Mouse (Mus musculus) hindbrain, embryonic 11.5 days (tissue): ENCODE data around the gene Myt1l. TPM values are rescaled to one million over a fixed set of nuclear protein-coding genes. Genes with fewer than 3 reads are reported as not detected.

Source experiments
- ATAC-seq: fragments of 200-750 bp; cut with Nextera tagmentation; 2 replicates; pipeline ENCODE4 v1.8.0; 2017; ENCODE audit warnings: mild to moderate bottlenecking, moderate TSS enrichment, moderate library complexity; ENCODE audit not compliant: low FRiP score
- DNase-seq: peaks from one replicate; pipeline ENCODE4 v3.0.0-alpha.2; 2015; ENCODE audit warnings: low spot score
- H3K27ac ChIP-seq: fragments of 300-500 bp; sonication (generic); 2 replicates; pipeline ENCODE4 v1.5.1; 2014; ENCODE audit warnings: mild to moderate bottlenecking, low read depth, low read length
- H3K27me3 ChIP-seq: fragments of 300-500 bp; sonication (generic); 2 replicates; pipeline ENCODE4 v1.6.1; 2014; ENCODE audit warnings: mild to moderate bottlenecking, low read length, moderate library complexity, mixed read lengths; ENCODE audit not compliant: control insufficient read depth, insufficient read depth
- H3K36me3 ChIP-seq: fragments of 300-500 bp; sonication (generic); 2 replicates; pipeline ENCODE4 v1.6.1; 2014; ENCODE audit warnings: mild to moderate bottlenecking, low read length, moderate library complexity, mixed read lengths; ENCODE audit not compliant: control insufficient read depth, insufficient read depth
- H3K4me1 ChIP-seq: fragments of 300-500 bp; sonication (generic); replicated peaks from 2 replicates; pipeline ENCODE4 v1.6.1; 2014; ENCODE audit warnings: low read length, mixed read lengths; ENCODE audit not compliant: control insufficient read depth, insufficient read depth
- H3K4me2 ChIP-seq: fragments of 300-500 bp; sonication (generic); replicated peaks from 2 replicates; pipeline ENCODE4 v1.6.1; 2014; ENCODE audit warnings: mild to moderate bottlenecking, low read depth, low read length
- H3K4me3 ChIP-seq: fragments of 300-500 bp; sonication (generic); 2 replicates; pipeline ENCODE4 v1.5.1; 2014; ENCODE audit warnings: low read depth, low read length
- H3K9ac ChIP-seq: fragments of 300-500 bp; sonication (generic); 2 replicates; pipeline ENCODE4 v1.6.1; 2014; ENCODE audit warnings: low read depth, low read length
- H3K9me3 ChIP-seq: fragments of 300-500 bp; sonication (generic); 2 replicates; pipeline ENCODE4 v1.6.1; 2016; ENCODE audit warnings: low read length; ENCODE audit not compliant: control insufficient read depth
- WGBS: fragments of 180-500 bp; shearing (Covaris S2); extraction: QIAGEN DNeasy Blood & Tissue Kit; methylation state at CpG from one replicate; pipeline ENCODE4 v1.1.7; 2014; 5-methylcytosine and 5-hydroxymethylcytosine counted together
- polyA plus RNA-seq: library from polyadenylated mRNA; unstranded; fragments of >200 nt; fragmentation: Nextera tagmentation; extraction: Ambion mirVana; gene quantifications from 2 replicates; pipeline ENCODE4 v1.2.1, GENCODE M21; 2014

Myt1l gene
- polyA plus RNA-seq, 1 experiment from 2014 or later, result 30.9 TPM

GRCm38 (mm10) chr12:29938376-29939041 lies 410.3 kb downstream of the Myt1l start:
- Histone ChIP-seq H3K4me2 (peak overlapping the region; percentile 89), H3K4me1 (no peaks in the 10 kb centered on the region; the same call in 1 of the 2 replicates), H3K27ac (peak overlapping the region; percentile 78), H3K27me3 (no peaks in the 10 kb centered on the region), H3K36me3 (no peaks in the 10 kb centered on the region), H3K9me3 (no peaks in the 10 kb centered on the region), H3K4me3 (peak overlapping the region; percentile 77), H3K9ac (peak overlapping the region; percentile 97)
- DNase-seq (peak; percentile 74), ATAC-seq (peak; percentile 83)
- 0% methylated on average over 40 of the region's 40 CpGs for WGBS

DNA sequence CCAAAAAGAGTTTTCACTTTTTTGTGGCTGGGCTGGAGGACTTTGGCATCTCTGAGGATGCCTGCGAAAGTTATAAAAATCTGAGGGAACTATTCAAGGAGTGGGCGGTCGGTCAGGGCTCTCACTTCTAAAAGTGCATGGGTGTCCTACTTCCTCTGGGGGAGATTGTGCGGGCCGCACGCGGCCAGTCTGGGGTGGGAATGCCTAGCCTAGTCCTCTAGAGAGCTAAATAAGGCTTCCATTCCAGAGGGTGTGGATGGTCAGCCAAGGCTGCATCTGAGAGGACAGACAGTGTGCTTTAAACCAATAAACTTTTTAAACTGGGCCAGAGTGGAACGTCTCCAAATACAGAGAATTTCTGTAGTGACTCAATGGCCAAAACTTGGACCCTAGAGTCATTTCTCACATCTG lies 411.1 kb downstream of the Myt1l start:
- Histone ChIP-seq H3K27ac (peak overlapping the region; percentile 11), H3K4me2 (peak overlapping the region; percentile 89), H3K4me1 (no peaks in the 10 kb centered on the region; the same call in 1 of the 2 replicates), H3K27me3 (no peaks in the 10 kb centered on the region), H3K9ac (peak overlapping the region; percentile 97), H3K36me3 (no peaks in the 10 kb centered on the region), H3K9me3 (no peaks in the 10 kb centered on the region), H3K4me3 (peak overlapping the region; percentile 77)
- no peak for ATAC-seq
- no peak for DNase-seq
- 7% methylated on average over 8 of the region's 8 CpGs for WGBS

- Histone ChIP-seq H3K9ac (no peak overlapping the region), H3K4me1 (no peaks in the 10 kb centered on the region; the same call in 1 of the 2 replicates), H3K4me2 (no peak overlapping the region), H3K4me3 (no peak overlapping the region), H3K27me3 (no peaks in the 10 kb centered on the region), H3K9me3 (no peaks in the 10 kb centered on the region), H3K36me3 (no peaks in the 10 kb centered on the region), H3K27ac (no peak overlapping the region)
- DNase-seq, result no peak
- no peak for ATAC-seq
- 93% methylated on average over 2 of the region's 2 CpGs for WGBS
Measured at GRCm38 (mm10) chr12:29942435-29942834, 414.3 kb downstream of the Myt1l start.

DNA sequence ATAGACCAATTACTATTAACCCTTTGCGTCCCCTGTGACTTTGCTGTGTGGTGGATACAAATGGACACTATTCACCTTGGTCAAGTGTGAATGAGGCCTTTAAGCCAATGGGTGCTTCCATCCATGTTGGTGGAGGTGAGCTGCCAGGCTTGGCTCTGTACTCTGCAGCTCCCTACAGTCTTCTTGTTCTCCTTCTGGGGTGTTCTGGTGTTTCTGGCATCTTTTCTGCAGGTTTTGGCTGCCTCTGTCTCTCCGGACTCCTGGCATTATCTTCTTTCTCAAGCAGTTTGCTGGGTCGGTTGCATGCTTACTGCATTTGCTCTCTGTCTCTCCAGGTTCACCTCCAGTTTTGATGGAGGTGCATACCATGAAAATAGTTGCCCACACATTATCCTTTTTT lies 416.5 kb downstream of the Myt1l start:
- Histone ChIP-seq H3K9me3 (no peaks in the 10 kb centered on the region), H3K36me3 (no peaks in the 10 kb centered on the region), H3K4me1 (no peaks in the 10 kb centered on the region; the same call in 1 of the 2 replicates), H3K27me3 (no peaks in the 10 kb centered on the region), H3K27ac (no peak overlapping the region), H3K4me3 (no peak overlapping the region), H3K9ac (no peak overlapping the region), H3K4me2 (no peak overlapping the region)
- no peak for ATAC-seq
- DNase-seq, result no peak
- WGBS, result 84% methylated on average over 3 of the region's 3 CpGs

DNA sequence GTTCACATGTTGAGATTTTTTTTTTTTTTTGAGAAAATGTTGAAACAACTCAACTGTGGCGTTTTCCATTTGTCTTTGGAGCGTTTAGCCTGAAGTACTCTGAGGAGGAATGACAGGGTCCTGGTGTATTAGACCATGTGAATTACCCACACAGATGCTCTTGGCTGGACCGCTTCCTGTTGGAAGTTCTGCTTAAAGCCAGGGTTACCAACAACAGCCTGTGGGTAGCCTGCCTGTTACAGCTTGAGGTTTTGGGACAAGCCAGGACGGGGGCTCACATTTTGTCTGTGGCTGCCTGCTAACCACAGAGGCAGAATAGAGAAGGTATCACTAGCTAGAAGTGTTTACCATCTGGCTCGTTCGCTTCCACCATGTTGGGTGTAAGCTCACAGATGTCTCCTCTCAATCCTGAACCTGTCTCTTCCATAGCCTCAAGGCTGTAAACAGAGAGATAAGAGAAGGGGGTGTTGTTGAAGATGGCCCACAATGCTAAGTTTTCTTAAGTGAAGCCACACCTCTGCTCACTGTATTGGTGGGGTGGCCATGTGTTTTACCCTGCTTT lies 417.1 kb downstream of the Myt1l start:
- WGBS, result 87% methylated on average over 6 of the region's 6 CpGs
- no peak for DNase-seq
- H3K9ac ChIP-seq, result no peak overlapping the region
- H3K4me1 ChIP-seq, result no peaks in the 10 kb centered on the region
- no peak for ATAC-seq
- no peaks in the 10 kb centered on the region for H3K9me3 ChIP-seq
- no peak overlapping the region for H3K4me3 ChIP-seq
- H3K27ac ChIP-seq, result no peak overlapping the region
- no peaks in the 10 kb centered on the region for H3K36me3 ChIP-seq
- no peaks in the 10 kb centered on the region for H3K27me3 ChIP-seq
- H3K4me2 ChIP-seq, result no peak overlapping the region

- Histone ChIP-seq H3K9ac (no peak overlapping the region), H3K4me2 (no peak overlapping the region), H3K4me1 (peaks cover 6% of the 10 kb centered on the region; the same call in 1 of the 2 replicates), H3K36me3 (no peaks in the 10 kb centered on the region), H3K27ac (no peak overlapping the region), H3K9me3 (no peaks in the 10 kb centered on the region), H3K4me3 (no peak overlapping the region), H3K27me3 (no peaks in the 10 kb centered on the region)
- ATAC-seq, result no peak
- 54% methylated on average over 6 of the region's 6 CpGs for WGBS
- DNase-seq, result peak; percentile 20
Measured at GRCm38 (mm10) chr12:29951043-29951442, 422.9 kb downstream of the Myt1l start.

DNA sequence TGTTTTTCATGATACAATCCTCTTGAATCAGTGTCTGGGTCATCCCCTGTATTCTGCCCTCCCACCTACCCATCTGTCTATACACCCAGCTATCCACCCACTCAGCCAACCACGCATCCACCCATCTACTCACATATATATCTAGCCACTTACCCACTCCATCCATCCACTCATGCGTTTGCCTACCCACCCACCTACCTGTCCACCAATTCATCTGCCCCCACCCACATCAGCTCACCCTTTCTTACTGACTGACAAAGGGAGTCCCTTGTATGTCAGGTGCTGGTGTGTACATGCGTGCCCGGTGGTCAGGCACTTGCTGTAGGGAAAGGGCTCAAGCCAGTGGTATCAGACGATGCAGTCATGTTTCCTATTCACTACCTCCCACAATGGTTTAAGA lies 423.3 kb downstream of the Myt1l start:
- Histone ChIP-seq H3K36me3 (no peaks in the 10 kb centered on the region), H3K27me3 (no peaks in the 10 kb centered on the region), H3K4me3 (no peak overlapping the region), H3K9me3 (no peaks in the 10 kb centered on the region), H3K9ac (no peak overlapping the region), H3K27ac (no peak overlapping the region), H3K4me1 (peaks cover 6% of the 10 kb centered on the region; the same call in 1 of the 2 replicates), H3K4me2 (no peak overlapping the region)
- no peak for DNase-seq
- WGBS, result 89% methylated on average over 5 of the region's 5 CpGs
- ATAC-seq, result no peak

DNA sequence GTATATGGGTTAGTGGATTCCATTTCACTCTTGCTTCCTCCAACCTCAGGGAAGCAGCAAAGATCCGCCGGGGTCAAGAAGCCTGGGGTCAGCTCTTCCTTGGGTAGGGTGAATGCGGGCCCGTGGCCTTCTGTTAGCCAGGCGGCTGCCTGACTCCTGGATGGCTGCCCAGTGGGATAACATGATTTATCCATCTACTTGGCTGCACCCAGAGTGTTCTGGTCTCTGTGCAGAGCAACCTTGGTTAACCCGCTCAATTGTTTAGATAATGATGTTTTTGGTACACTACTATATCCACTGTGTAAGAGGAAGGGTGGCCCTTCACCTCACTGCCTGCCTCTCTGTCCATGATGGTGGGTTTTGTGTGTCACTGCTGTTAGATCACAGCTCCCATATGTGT lies 423.9 kb downstream of the Myt1l start:
- Histone ChIP-seq H3K9ac (no peak overlapping the region), H3K36me3 (no peaks in the 10 kb centered on the region), H3K4me3 (no peak overlapping the region), H3K4me1 (peaks cover 8% of the 10 kb centered on the region; the same call in 1 of the 2 replicates), H3K9me3 (no peaks in the 10 kb centered on the region), H3K4me2 (no peak overlapping the region), H3K27me3 (no peaks in the 10 kb centered on the region), H3K27ac (no peak overlapping the region)
- ATAC-seq (no peak), DNase-seq (no peak)
- 88% methylated on average over 6 of the region's 6 CpGs for WGBS

- Histone ChIP-seq H3K4me1 (peaks cover 8% of the 10 kb centered on the region; the same call in 1 of the 2 replicates), H3K9ac (no peak overlapping the region), H3K27ac (peak overlapping the region; percentile 62), H3K36me3 (no peaks in the 10 kb centered on the region), H3K9me3 (no peaks in the 10 kb centered on the region), H3K4me3 (no peak overlapping the region), H3K4me2 (no peak overlapping the region), H3K27me3 (no peaks in the 10 kb centered on the region)
- 54% methylated on average over 11 of the region's 11 CpGs for WGBS
- DNase-seq (no peak), ATAC-seq (0 out of 2 replicates have a peak, but pooled peaks have one; percentile 47)
Measured at GRCm38 (mm10) chr12:29953999-29954398, 425.8 kb downstream of the Myt1l start.
